Mouse (Mus musculus) limb, embryonic 14.5 days (tissue): ENCODE data around the gene Gm12166. TPM values are rescaled to one million over a fixed set of nuclear protein-coding genes. Genes with fewer than 3 reads are reported as not detected.
"Not testable (repeated sequence)": the region's sequence is repeated elsewhere in the genome, so short reads cannot be mapped to it uniquely, and the experiment has no call there.

Experiments used
- ATAC-seq: fragments of 200-750 bp; cut with Nextera tagmentation; 2 replicates; pipeline ENCODE4 v1.8.0; 2017; ENCODE audit warnings: low read depth, moderate number of reproducible peaks, moderate TSS enrichment; ENCODE audit not compliant: low FRiP score
- DNase-seq: peaks from one replicate; pipeline ENCODE4 v3.0.0-alpha.2; 2015; ENCODE audit warnings: low spot score
- H3K27ac ChIP-seq: fragments of 300-500 bp; sonication (generic); replicated peaks from 2 replicates; pipeline ENCODE4 v1.5.1; 2014; ENCODE audit warnings: low read depth, mild to moderate bottlenecking, low read length, moderate library complexity, mixed read lengths
- H3K27me3 ChIP-seq: fragments of 300-500 bp; sonication (generic); 2 replicates; pipeline ENCODE4 v1.6.1; 2014; ENCODE audit warnings: low read length, mixed read lengths; ENCODE audit not compliant: control insufficient read depth, insufficient read depth
- H3K36me3 ChIP-seq: fragments of 300-500 bp; sonication (generic); 2 replicates; pipeline ENCODE4 v1.6.1; 2014; ENCODE audit warnings: mild to moderate bottlenecking, low read length, moderate library complexity, mixed read lengths; ENCODE audit not compliant: control insufficient read depth, insufficient read depth
- H3K4me1 ChIP-seq: fragments of 300-500 bp; sonication (generic); 2 replicates; pipeline ENCODE4 v1.6.1; 2014; ENCODE audit warnings: antibody characterized with exemption, low read length, mixed read lengths; ENCODE audit not compliant: control insufficient read depth, insufficient read depth
- H3K4me2 ChIP-seq: fragments of 300-500 bp; sonication (generic); replicated peaks from 2 replicates; pipeline ENCODE4 v1.6.1; 2014; ENCODE audit warnings: low read depth, mild to moderate bottlenecking, low read length, moderate library complexity; ENCODE audit not compliant: severe bottlenecking
- H3K4me3 ChIP-seq: fragments of 300-500 bp; sonication (generic); replicated peaks from 2 replicates; pipeline ENCODE4 v1.5.1; 2014; ENCODE audit warnings: low read length
- H3K9ac ChIP-seq: fragments of 300-500 bp; sonication (generic); 2 replicates; pipeline ENCODE4 v1.6.1; 2014; ENCODE audit warnings: mild to moderate bottlenecking, low read depth, low read length, moderate library complexity; ENCODE audit not compliant: severe bottlenecking
- H3K9me3 ChIP-seq: fragments of 300-500 bp; sonication (generic); 2 replicates; pipeline ENCODE4 v1.6.1; 2016; ENCODE audit warnings: low read length; ENCODE audit not compliant: control insufficient read depth
- POLR2A ChIP-seq: fragments of 200-500 bp; IDR thresholded peaks from 2 replicates; pipeline ENCODE4 v1.8.0; 2012; ENCODE audit warnings: inconsistent platforms, mild to moderate bottlenecking, moderate library complexity, borderline replicate concordance; ENCODE audit not compliant: insufficient read depth, insufficient read length; ENCODE audit errors: extremely low read depth
- WGBS: fragments of 180-500 bp; shearing (Covaris S2); extraction: QIAGEN DNeasy Blood & Tissue Kit; methylation state at CpG from one replicate; pipeline ENCODE4 v1.1.7; 2014; 5-methylcytosine and 5-hydroxymethylcytosine counted together
- polyA plus RNA-seq, 2 experiments: library from polyadenylated mRNA; depleted of rRNA in 1 of 2; stranded (reverse) in 1 of 2; unstranded in 1 of 2; fragments of >200 nt; fragmentation: Nextera tagmentation in 1 of 2; extraction: Ambion mirVana in 1 of 2; gene quantifications; 2 replicates each; pipeline versions ENCODE4 v1.2.1 to v1.2.3; 2012 to 2014

Gm12166 gene
- polyA plus RNA-seq (2012; rRNA removed) (4.8 and 5.5 TPM in 2 replicates), polyA plus RNA-seq (2014; fragmentation: Nextera tagmentation; extraction: Ambion mirVana) (4.2 and 4.7 TPM in 2 replicates)

DNA sequence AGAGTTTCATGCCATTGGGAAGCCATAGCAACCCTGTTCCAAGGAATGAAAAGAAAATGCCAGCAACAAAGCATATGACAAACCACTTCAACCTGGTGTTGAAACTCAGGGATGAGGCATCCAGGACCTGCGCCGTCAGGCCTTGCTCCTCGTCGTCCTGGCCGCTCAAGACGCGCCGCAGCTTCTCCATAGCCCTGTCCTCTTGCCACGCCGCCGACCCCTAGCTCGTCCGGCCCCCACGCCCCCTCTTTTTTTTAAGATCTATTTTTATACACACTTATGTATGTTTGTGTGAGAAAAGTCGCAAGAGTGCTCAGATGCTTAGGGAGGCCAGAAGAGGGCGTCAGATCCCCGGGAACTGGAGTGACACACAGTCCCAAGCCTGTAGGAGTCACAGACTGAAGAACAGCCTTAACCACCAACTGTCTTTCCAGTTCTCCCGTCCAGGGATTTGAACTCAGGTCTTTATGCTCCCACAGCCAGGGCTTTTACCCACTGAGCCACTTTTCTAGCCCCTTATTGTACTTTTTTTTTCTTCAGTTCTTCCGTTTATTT lies at the start of gene Gm12166:
Gene Gm12166 (minus strand): TSS at position 217 of the 555 bp plus-strand sequence.
- not testable (repeated sequence) for DNase-seq, H3K9ac ChIP-seq, H3K9me3 ChIP-seq, H3K27me3 ChIP-seq, H3K4me1 ChIP-seq, H3K36me3 ChIP-seq, ATAC-seq, H3K27ac ChIP-seq, H3K4me3 ChIP-seq, H3K4me2 ChIP-seq
- WGBS, result 40% methylated on average over 19 of the region's 19 CpGs

GRCm38 (mm10) chr11:46097062-46097461 lies 44.9 kb upstream of the Gm12166 start:
- ATAC-seq (no peak), DNase-seq (no peak)
- H3K4me3 ChIP-seq, result no peak overlapping the region
- no peak for TF ChIP-seq POLR2A
- peaks cover 29% of the 10 kb centered on the region for H3K36me3 ChIP-seq
- H3K9ac ChIP-seq, result no peak overlapping the region
- no peak overlapping the region for H3K4me2 ChIP-seq
- H3K4me1 ChIP-seq, result peaks cover 4% of the 10 kb centered on the region; the same call in 1 of the 2 replicates
- 82% methylated on average over 3 of the region's 3 CpGs for WGBS
- no peaks in the 10 kb centered on the region for H3K27me3 ChIP-seq
- no peaks in the 10 kb centered on the region for H3K9me3 ChIP-seq
- no peak overlapping the region for H3K27ac ChIP-seq

DNA sequence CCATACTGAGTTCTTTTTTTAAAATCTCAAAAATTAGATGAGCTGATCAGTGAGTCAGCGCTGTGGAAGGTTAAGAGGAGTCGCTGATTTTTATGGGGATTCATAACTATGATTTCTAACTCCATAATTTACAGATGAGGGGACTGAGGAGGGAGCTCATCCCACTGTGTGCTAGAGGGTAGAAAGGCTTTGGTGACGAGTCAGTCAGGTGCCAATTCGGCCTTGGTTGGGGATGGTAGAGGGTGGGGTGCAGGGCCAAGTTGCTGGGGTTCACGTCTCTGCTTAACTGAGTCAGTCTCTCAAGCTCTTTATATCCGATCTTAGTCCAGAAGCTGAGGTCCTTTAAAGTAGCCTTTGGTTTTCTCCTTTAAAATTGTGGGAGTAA lies 44.1 kb upstream of the Gm12166 start:
- DNase-seq (no peak), ATAC-seq (no peak)
- TF ChIP-seq POLR2A, result no peak
- no peak overlapping the region for H3K9ac ChIP-seq
- H3K9me3 ChIP-seq, result no peaks in the 10 kb centered on the region
- no peaks in the 10 kb centered on the region for H3K27me3 ChIP-seq
- no peak overlapping the region for H3K4me2 ChIP-seq
- 86% methylated on average over 6 of the region's 6 CpGs for WGBS
- peaks cover 4% of the 10 kb centered on the region; the same call in 1 of the 2 replicates for H3K4me1 ChIP-seq
- H3K27ac ChIP-seq, result peak overlapping the region; percentile 78
- H3K4me3 ChIP-seq, result no peak overlapping the region
- peaks cover 29% of the 10 kb centered on the region for H3K36me3 ChIP-seq

DNA sequence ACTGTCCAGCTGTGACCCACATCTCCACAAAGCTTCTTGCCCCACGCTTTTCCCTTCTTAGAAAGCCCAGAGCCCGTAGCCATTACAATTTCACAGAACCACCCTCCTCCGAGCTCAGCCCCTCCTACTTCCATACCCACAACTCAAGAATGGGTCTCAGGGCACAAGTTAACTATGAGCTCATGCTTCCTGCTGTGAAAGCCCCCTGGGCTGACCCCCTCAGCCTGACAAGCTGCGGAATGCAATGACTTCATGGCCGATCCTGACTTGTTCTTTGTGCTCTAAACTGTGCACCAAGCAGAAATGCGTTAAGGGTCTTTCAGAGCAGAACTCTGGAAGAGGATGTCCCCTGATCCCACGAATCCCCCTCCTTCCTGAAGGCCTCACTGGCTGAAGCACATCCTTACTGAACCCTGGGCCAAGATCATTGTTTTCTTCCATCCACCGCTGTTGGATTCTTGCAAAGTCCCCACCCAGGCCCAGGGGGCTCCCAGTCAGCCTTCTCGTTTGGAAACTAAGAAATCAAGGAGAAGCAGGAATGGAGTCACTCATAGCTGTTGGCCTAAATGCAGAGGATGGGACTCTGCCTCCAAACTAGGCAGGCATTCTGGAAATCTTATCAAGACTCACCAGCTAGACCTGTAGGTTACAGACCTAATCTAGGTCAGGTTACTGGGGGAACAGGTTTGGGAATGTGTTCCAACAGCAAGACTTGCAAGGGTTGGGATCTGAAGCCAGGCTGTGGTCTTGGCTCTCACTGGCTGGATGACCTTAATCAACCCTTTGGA lies 43.5 kb upstream of the Gm12166 start:
- no peaks in the 10 kb centered on the region for H3K9me3 ChIP-seq
- WGBS, result 59% methylated on average over 9 of the region's 9 CpGs
- no peak overlapping the region for H3K4me2 ChIP-seq
- H3K27ac ChIP-seq, result peak overlapping the region; percentile 78
- ATAC-seq, result peak; percentile 79
- H3K27me3 ChIP-seq, result no peaks in the 10 kb centered on the region
- peaks cover 23% of the 10 kb centered on the region for H3K36me3 ChIP-seq
- peak; percentile 52 for DNase-seq
- H3K9ac ChIP-seq, result no peak overlapping the region
- H3K4me3 ChIP-seq, result no peak overlapping the region
- no peak for TF ChIP-seq POLR2A
- H3K4me1 ChIP-seq, result peaks cover 4% of the 10 kb centered on the region; the same call in 1 of the 2 replicates

DNA sequence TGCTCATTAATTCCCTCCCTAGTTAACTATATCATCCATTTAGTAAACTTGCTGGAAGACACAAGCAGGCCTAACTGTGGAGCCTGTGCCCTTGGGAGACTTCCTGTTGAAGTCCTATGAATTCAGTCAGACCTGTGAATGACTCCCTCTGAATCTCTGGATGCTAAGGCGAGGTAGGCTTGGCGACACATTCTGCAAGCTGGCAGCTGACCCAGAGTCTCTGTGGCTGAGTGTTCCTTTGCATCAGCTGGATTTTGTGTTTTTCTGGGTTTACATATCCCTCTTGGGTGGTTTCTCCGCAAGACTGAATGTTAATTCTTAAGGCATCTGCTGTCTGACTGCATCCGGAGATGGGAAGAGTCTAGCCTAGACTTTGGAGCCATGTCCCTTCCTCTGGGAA lies 40.0 kb upstream of the Gm12166 start:
- 77% methylated on average over 4 of the region's 4 CpGs for WGBS
- H3K27ac ChIP-seq, result no peak overlapping the region

More for the DNA sequence above, 40.0 kb upstream of the Gm12166 start:
- TF ChIP-seq POLR2A, result no peak
- ATAC-seq, result no peak
- Histone ChIP-seq H3K27me3 (no peaks in the 10 kb centered on the region), H3K9me3 (no peaks in the 10 kb centered on the region), H3K9ac (no peak overlapping the region), H3K4me2 (no peak overlapping the region), H3K4me1 (peaks cover 11% of the 10 kb centered on the region), H3K4me3 (no peak overlapping the region), H3K36me3 (peaks cover 15% of the 10 kb centered on the region)
- DNase-seq, result no peak
